Comparison of ENCODE assay signal across 8 mouse cellular contexts in the genomic region with DNA sequence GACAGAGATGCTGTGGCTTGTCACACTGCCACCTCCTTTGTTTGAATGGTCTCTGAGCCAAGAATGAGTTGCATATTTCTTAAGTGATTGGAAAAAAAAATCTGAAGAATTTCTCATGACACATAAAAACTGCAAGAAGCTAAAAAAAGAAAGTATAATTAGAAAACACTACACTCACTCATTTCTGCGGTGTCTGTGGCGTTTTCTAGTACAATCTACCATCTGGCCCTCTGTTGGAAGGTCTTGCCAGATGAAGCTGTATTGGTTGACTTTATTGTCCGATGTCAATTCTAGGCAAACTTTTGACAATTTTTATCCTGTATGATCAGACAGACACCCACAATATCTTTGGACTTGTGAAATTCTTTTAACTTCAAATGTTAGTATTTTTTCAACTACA. TPM values are rescaled to one million over a fixed set of nuclear protein-coding genes. Genes with fewer than 3 reads are reported as not detected.
A peak's percentile ranks its signal among the peaks of the same experiment; 100 is the strongest.
DNase-seq lines count a peak whose midpoint lies in the region; ATAC-seq and TF ChIP-seq lines count a peak whose summit lies in the region.
"Not testable (repeated sequence)": the region's sequence is repeated elsewhere in the genome, so short reads cannot be mapped to it uniquely, and the experiment has no call there.
"Had no signal": no experiment of that assay in that cellular context is flagged by ENCODE, and none has a peak within 500 bp of the region (broad histone marks: within the 10 kb centered on the region; RNA-seq: fewer than 3 reads in every experiment).

No protein-coding gene starts in this region.

- H3K27ac ChIP-seq in forebrain, postnatal 0 days (ENCODE audit: low read depth, low read length); hindbrain, embryonic 14.5 days; lung, postnatal 0 days (ENCODE audit: low read length): not testable (repeated sequence)

- not testable (repeated sequence) for H3K4me1 ChIP-seq in forebrain, postnatal 0 days (ENCODE audit: insufficient read depth); hindbrain, embryonic 14.5 days (replicated peaks; ENCODE audit: control insufficient read depth, insufficient read depth, low read length); lung, postnatal 0 days (ENCODE audit: insufficient read depth, low read depth, low read length)

- not testable (repeated sequence) for H3K27me3 ChIP-seq in forebrain, postnatal 0 days (ENCODE audit: insufficient read depth, low read length); hindbrain, embryonic 14.5 days (ENCODE audit: control insufficient read depth, insufficient read depth, low read length); lung, postnatal 0 days (replicated peaks; ENCODE audit: insufficient read depth, low read length)

- peak; percentile 55 for DNase-seq in Muller cell, postnatal 12 days (ENCODE audit: inconsistent ontology term)
- DNase-seq in brain, adult 2 months (ENCODE audit: low read depth, low spot score): peak; percentile 70
- DNase-seq in forebrain, postnatal 0 days: peak; percentile 36
- DNase-seq in hindbrain, embryonic 14.5 days (ENCODE audit: low spot score): peak; percentile 12
- DNase-seq in layer of hippocampus, adult 9-11 months: peak; percentile 49
- peak; percentile 42 to 73 for DNase-seq in left cerebral cortex, postnatal 14 days (ENCODE audit: low spot score in 2 of 2)
- DNase-seq in lung, postnatal 0 days (ENCODE audit: low spot score): peak; percentile 14

- H3K4me3 ChIP-seq in forebrain, postnatal 0 days (ENCODE audit: low read depth, low read length); hindbrain, embryonic 14.5 days (replicated peaks; ENCODE audit: low read length); lung, postnatal 0 days (ENCODE audit: low read depth, low read length): not testable (repeated sequence)

- 52% methylated on average over 3 of the region's 3 CpGs for WGBS in forebrain, postnatal 0 days
- 95% methylated on average over 3 of the region's 3 CpGs for WGBS in hindbrain, embryonic 14.5 days
- 57% methylated on average over 3 of the region's 3 CpGs for WGBS in lung, postnatal 0 days

- TF ChIP-seq CTCF in forebrain, postnatal 0 days (IDR thresholded peaks at IDR 0.05; ENCODE audit: low read depth); lung, postnatal 0 days (IDR thresholded peaks at IDR 0.05): not testable (repeated sequence)

- not testable (repeated sequence) for ATAC-seq in forebrain, postnatal 0 days; hindbrain, embryonic 14.5 days (ENCODE audit: low FRiP score); lung, postnatal 0 days

- H3K36me3 ChIP-seq in forebrain, postnatal 0 days (ENCODE audit: insufficient read depth); hindbrain, embryonic 14.5 days (replicated peaks; ENCODE audit: control insufficient read depth, insufficient read depth); lung, postnatal 0 days (ENCODE audit: insufficient read depth, low read length): not testable (repeated sequence)

- intact Hi-C loops in left cerebral cortex, postnatal 14 days (cut with DNase I): not testable (repeated sequence)

- not testable (repeated sequence) for H3K4me2 ChIP-seq in forebrain, postnatal 0 days (ENCODE audit: low read depth); hindbrain, embryonic 14.5 days (replicated peaks); lung, postnatal 0 days (replicated peaks; ENCODE audit: low read depth, low read length)

- H3K9me3 ChIP-seq in forebrain, postnatal 0 days (ENCODE audit: low read length); hindbrain, embryonic 14.5 days (ENCODE audit: control insufficient read depth, low read length); lung, postnatal 0 days (ENCODE audit: low read length): not testable (repeated sequence)

- TF ChIP-seq EP300 in lung, postnatal 0 days (IDR thresholded peaks at IDR 0.05): not testable (repeated sequence)

- not testable (repeated sequence) for H3K9ac ChIP-seq in forebrain, postnatal 0 days; hindbrain, embryonic 14.5 days; lung, postnatal 0 days (replicated peaks; ENCODE audit: low read depth)

RNA-seq across cellular contexts. Expression of gene Rps6ka2, which starts 49.1 kb away (rescaled TPM):
- total RNA-seq in forebrain, postnatal 0 days (2014; rRNA removed): 28.2 and 40.7 TPM in 2 replicates
- polyA plus RNA-seq in forebrain, postnatal 0 days (2015; fragmentation: Nextera tagmentation; extraction: Ambion mirVana): 12.0 and 16.8 TPM in 2 replicates
- polyA plus RNA-seq in hindbrain, embryonic 14.5 days (2014; fragmentation: Nextera tagmentation; extraction: Ambion mirVana): 24.4 and 25.7 TPM in 2 replicates
- 10 to 100 TPM; 49.8 to 56.0 TPM for total RNA-seq in left cerebral cortex, postnatal 14 days (2021)
- polyA plus RNA-seq in lung, postnatal 0 days (2015; fragmentation: Nextera tagmentation; extraction: Ambion mirVana): 7.1 and 8.4 TPM in 2 replicates
- polyA plus RNA-seq: G1E had no signal

Comparison
In these comparisons a context has a peak if more than half of its experiments do, and no peak if none do; other contexts are left out.
1. DNase-seq: peak in every context shown above with its lines; median percentile 70 in brain, adult 2 months; 58 in left cerebral cortex, postnatal 14 days; 55 in Muller cell, postnatal 12 days; 49 in layer of hippocampus, adult 9-11 months; 36 in forebrain, postnatal 0 days; 14 in lung, postnatal 0 days; 12 in hindbrain, embryonic 14.5 days.